Mouse (Mus musculus): ENCODE data around the gene Zcchc14. TPM values are rescaled to one million over a fixed set of nuclear protein-coding genes. Genes with fewer than 3 reads are reported as not detected.

Gene Zcchc14
- polyA plus RNA-seq, 1 experiment from 2014 or later, result 40.2 TPM

DNA sequence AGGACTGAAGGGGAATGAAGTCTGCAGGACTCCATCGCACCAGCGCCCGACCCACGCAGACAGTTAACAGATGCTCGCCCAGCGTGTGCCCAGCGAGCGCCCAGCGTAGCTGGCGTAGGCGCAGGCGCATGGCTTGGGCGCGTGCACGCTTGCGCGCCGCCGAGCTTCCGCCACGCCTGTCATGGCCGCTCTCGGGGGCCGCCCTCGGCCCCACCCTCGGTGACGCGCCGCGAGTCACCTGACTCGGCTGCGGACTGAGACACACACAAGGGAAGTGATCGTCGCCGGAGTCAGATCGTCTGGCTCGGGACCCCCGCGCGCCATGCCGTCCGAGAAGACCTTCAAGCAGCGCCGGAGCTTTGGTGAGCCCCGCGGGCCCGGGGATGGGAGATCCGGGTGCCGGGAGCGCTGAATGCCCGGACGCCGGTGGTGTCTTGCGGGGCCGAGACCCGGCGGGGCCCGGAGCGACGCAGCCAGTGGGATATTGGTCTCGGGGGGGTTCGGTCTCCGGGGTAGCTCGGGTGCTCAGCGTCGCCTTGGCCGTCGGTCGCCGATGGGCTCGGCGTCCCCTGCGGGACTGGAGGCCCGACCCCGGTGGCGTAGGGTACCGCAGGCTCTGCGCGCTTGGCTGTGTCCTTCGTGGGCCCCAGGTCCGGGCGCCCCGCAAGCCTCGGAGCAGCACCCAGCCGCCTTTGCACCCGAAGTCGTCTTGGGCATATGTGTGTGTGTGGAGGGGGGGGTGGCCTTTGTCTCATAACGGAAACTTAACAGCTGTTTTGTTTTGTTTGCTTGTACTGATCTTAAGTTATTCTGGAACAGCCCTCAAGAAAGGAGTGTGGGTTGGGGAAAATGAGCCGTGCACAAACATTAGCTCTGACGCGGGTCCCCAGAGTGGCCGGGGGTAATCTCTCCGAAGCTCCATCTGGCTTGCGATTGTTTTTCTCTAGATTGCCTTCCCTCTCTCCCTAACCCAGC lies 62.2 kb downstream of the Zcchc14 start, which contains the start of gene Map1lc3b:
Gene Map1lc3b, plus strand, starts transcription at position 159 of the 975 bp plus-strand sequence.
- H3K4me1 ChIP-seq (ENCODE audit: control insufficient read depth, insufficient read depth, low read length), result peaks cover 20% of the 10 kb centered on the region
- peaks cover 14% of the 10 kb centered on the region for H3K36me3 ChIP-seq (ENCODE audit: control insufficient read depth, insufficient read depth, low read length)
- ATAC-seq (ENCODE audit: low read depth), result peak; percentile 83
- peak within 1 kb of the TSS; percentile 88 for H3K9ac ChIP-seq (replicated peaks; ENCODE audit: low read depth, low read length)
- H3K27ac ChIP-seq (ENCODE audit: low read depth, low read length), result peak within 1 kb of the TSS; percentile 85
- WGBS, result under 1% methylated on average over 82 of the region's 94 CpGs
- no peaks in the 10 kb centered on the region for H3K9me3 ChIP-seq (ENCODE audit: control insufficient read depth, low read length)
- H3K4me2 ChIP-seq (ENCODE audit: low read depth, low read length), result peak within 1 kb of the TSS; percentile 91
- H3K27me3 ChIP-seq (ENCODE audit: control insufficient read depth, insufficient read depth, low read length), result no peaks in the 10 kb centered on the region
- peak within 1 kb of the TSS; percentile 84 for H3K4me3 ChIP-seq (ENCODE audit: low read depth, low read length)

DNA sequence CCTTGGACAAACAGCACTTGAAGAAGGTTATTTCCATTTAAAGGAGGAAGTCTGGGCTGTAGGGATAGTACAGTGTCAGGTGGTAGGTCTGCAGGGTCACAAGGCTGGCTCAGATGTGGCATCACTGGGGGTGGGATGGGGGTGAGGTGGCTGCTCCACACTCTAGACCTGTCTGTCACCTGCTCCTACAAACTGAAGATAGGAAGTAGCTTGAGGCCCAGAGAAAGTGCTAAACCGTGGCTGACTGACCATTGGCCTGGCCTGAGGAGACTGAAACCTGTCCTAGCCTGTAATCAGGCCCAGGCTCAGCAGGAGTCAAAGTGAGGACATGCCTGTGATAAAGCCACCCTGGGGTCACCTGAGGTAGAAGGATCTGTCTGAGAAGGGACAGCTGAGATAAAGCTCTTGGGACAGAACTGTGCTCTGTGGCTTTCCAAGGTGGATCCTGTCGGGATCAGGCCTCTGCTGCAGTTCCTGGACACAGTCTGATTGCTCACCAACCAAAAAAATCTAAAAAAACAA lies 63.4 kb downstream of the Zcchc14 start:
- peaks cover 20% of the 10 kb centered on the region for H3K4me1 ChIP-seq (ENCODE audit: control insufficient read depth, insufficient read depth, low read length)
- 41% methylated on average over 2 of the region's 2 CpGs for whole genome bisulfite sequencing
- H3K27ac ChIP-seq (ENCODE audit: low read depth, low read length), result peak overlapping the region; percentile 78
- H3K9ac ChIP-seq (replicated peaks; ENCODE audit: low read depth, low read length), result peak overlapping the region; percentile 88; the same call in 1 of the 2 replicates
- H3K4me2 ChIP-seq (ENCODE audit: low read depth, low read length), result no peak overlapping the region
- H3K27me3 ChIP-seq (ENCODE audit: control insufficient read depth, insufficient read depth, low read length), result no peaks in the 10 kb centered on the region
- no peaks in the 10 kb centered on the region for H3K9me3 ChIP-seq (ENCODE audit: control insufficient read depth, low read length)
- H3K36me3 ChIP-seq (ENCODE audit: control insufficient read depth, insufficient read depth, low read length), result peaks cover 7% of the 10 kb centered on the region
- H3K4me3 ChIP-seq (ENCODE audit: low read depth, low read length), result no peak overlapping the region
- ATAC-seq (ENCODE audit: low read depth), result no peak

DNA sequence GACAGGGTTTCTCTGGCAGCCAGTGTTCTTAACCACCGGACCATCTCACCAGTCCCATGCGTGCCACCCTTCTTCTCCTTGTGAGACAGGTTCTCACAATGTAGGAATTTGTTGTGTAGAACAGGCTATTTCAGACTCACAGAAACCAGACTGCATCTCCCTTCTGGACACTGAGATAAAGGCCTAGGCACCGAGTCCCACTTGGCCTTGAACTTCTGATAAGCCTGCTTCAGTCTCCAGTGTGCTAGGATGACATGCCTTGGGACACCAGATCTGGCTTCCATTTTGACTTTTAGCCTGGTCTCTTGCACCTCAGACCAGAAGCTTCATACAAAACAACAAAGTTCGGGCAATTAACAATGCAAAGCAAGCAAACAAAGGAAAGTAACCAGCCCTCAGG lies 64.0 kb downstream of the Zcchc14 start:
- no peak for ATAC-seq (ENCODE audit: low read depth)
- H3K36me3 ChIP-seq (ENCODE audit: control insufficient read depth, insufficient read depth, low read length), result peaks cover 4% of the 10 kb centered on the region; the same call in 1 of the 2 replicates
- H3K9ac ChIP-seq (replicated peaks; ENCODE audit: low read depth, low read length), result no peak overlapping the region
- H3K27ac ChIP-seq (ENCODE audit: low read depth, low read length), result no peak overlapping the region
- H3K9me3 ChIP-seq (ENCODE audit: control insufficient read depth, low read length), result no peaks in the 10 kb centered on the region
- H3K4me3 ChIP-seq (ENCODE audit: low read depth, low read length), result no peak overlapping the region
- no peak overlapping the region for H3K4me2 ChIP-seq (ENCODE audit: low read depth, low read length)
- 90% methylated on average over 4 of the region's 4 CpGs for WGBS
- H3K27me3 ChIP-seq (ENCODE audit: control insufficient read depth, insufficient read depth, low read length), result no peaks in the 10 kb centered on the region
- H3K4me1 ChIP-seq (ENCODE audit: control insufficient read depth, insufficient read depth, low read length), result peaks cover 20% of the 10 kb centered on the region

DNA sequence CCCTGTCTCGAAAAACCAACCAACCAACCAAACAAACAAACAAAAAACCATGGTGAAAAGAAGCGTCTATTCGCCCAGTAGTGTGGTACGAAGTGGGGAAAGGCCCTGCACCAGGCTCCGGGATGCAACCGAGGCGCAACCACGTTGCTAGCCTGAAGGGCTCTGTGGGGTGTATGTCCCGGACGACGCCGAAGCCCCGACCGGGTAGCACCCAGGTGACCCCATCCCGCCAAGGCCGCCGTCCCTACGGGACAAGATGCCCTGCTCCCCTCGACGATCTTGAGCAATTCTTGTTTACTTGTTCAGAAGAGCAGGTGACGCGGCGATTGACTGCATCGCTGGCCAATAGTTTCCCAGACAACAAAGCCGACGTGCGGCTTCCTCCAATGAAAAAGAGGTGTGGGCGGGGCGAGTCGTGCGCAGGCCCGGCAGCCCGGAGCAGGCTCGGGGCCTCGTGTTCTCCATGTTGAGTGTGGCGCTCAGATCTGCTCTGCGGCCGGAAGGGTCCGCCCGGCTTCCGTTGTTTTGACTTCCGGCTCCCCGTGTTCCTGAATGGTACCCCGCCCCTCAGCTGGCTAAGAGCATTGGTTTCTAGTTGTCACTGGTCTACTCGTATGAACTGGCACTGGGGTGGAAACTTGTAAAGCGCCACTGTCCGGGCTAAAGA lies 67.4 kb downstream of the Zcchc14 start:
- Histone ChIP-seq H3K4me3 (ENCODE audit: low read depth, low read length) (peak overlapping the region; percentile 57), H3K27me3 (ENCODE audit: control insufficient read depth, insufficient read depth, low read length) (no peaks in the 10 kb centered on the region), H3K9ac (replicated peaks; ENCODE audit: low read depth, low read length) (peak overlapping the region; percentile 56), H3K27ac (ENCODE audit: low read depth, low read length) (peak overlapping the region; percentile 44), H3K9me3 (ENCODE audit: control insufficient read depth, low read length) (no peaks in the 10 kb centered on the region), H3K4me1 (ENCODE audit: control insufficient read depth, insufficient read depth, low read length) (peaks cover 6% of the 10 kb centered on the region; the same call in 1 of the 2 replicates), H3K4me2 (ENCODE audit: low read depth, low read length) (peak overlapping the region; percentile 50), H3K36me3 (ENCODE audit: control insufficient read depth, insufficient read depth, low read length) (no peaks in the 10 kb centered on the region)
- peak; percentile 94 for ATAC-seq (ENCODE audit: low read depth)
- WGBS, result 1% methylated on average over 47 of the region's 47 CpGs

DNA sequence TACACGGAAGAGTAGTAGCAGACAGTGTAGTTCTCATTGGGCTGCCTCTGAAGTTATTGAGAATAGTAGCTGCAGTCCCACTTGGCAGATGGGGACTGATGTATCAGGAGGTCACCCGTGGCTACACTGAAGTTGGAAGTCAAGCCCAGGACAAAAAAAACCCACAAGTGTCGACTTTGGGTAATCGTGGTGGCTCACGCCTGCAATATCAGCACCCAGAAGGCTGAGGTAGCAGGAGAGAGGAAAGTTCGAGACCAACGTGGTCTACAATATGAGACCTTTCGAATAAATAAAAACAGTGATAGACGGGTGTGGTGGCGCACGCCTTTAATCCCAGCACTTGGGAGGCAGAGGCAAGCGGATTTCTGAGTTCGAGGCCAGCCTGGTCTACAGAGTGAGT lies 68.0 kb downstream of the Zcchc14 start:
- WGBS, result 49% methylated on average over 12 of the region's 13 CpGs
- no peak for ATAC-seq (ENCODE audit: low read depth)
- Histone ChIP-seq H3K9ac (replicated peaks; ENCODE audit: low read depth, low read length) (peak overlapping the region; percentile 56; the same call in 1 of the 2 replicates), H3K27me3 (ENCODE audit: control insufficient read depth, insufficient read depth, low read length) (no peaks in the 10 kb centered on the region), H3K4me3 (ENCODE audit: low read depth, low read length) (peak overlapping the region; percentile 57), H3K36me3 (ENCODE audit: control insufficient read depth, insufficient read depth, low read length) (no peaks in the 10 kb centered on the region), H3K4me1 (ENCODE audit: control insufficient read depth, insufficient read depth, low read length) (peaks cover 3% of the 10 kb centered on the region; the same call in 1 of the 2 replicates), H3K4me2 (ENCODE audit: low read depth, low read length) (peak overlapping the region; percentile 49), H3K9me3 (ENCODE audit: control insufficient read depth, low read length) (no peaks in the 10 kb centered on the region), H3K27ac (ENCODE audit: low read depth, low read length) (0 out of 2 replicates have a peak overlapping the region, but pooled peaks have one; percentile 44)

DNA sequence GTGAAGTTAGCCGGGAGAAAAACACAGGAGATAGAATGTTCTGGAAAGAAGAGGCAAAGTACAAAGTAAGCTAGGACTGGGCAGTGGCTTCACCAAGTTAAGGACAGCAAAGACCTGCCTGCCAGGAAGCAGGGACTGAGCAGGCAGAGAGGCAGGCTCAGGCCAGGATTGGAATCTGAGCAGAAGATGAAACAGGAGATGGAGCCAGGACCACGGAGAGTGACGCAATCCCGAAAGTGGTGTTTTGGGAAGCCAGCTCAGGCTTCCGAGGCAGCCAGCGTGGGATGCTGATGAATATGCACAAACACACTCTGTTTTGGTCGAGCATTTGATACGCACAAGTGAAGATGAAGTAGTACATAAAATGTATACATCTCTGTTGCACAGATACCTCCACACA lies 69.0 kb downstream of the Zcchc14 start:
- H3K9ac ChIP-seq (replicated peaks; ENCODE audit: low read depth, low read length), result no peak overlapping the region
- no peak overlapping the region for H3K4me2 ChIP-seq (ENCODE audit: low read depth, low read length)
- H3K4me1 ChIP-seq (ENCODE audit: control insufficient read depth, insufficient read depth, low read length), result no peaks in the 10 kb centered on the region
- H3K27ac ChIP-seq (ENCODE audit: low read depth, low read length), result no peak overlapping the region
- 62% methylated on average over 8 of the region's 8 CpGs for WGBS
- no peak for ATAC-seq (ENCODE audit: low read depth)
- no peaks in the 10 kb centered on the region for H3K9me3 ChIP-seq (ENCODE audit: control insufficient read depth, low read length)
- no peaks in the 10 kb centered on the region for H3K27me3 ChIP-seq (ENCODE audit: control insufficient read depth, insufficient read depth, low read length)
- H3K4me3 ChIP-seq (ENCODE audit: low read depth, low read length), result no peak overlapping the region
- H3K36me3 ChIP-seq (ENCODE audit: control insufficient read depth, insufficient read depth, low read length), result no peaks in the 10 kb centered on the region

DNA sequence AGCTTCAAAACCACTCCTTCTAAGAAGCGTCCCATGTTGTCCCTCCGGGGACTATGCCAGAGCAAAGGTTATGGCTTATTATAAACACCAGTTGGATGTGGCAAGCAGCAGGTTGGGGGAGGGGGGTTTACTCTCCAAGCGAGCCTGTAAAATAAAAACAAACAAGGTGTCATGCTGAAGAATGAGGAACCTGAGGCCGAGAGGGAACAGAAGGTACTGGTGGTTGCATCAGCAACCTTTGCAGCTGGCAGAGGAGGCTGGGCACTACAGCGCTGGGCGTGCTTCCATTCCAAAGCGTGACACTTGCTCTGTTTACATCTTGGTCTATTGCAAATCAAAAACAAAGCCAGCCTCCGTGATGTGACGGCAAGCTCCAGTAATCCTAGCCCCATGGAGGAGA lies 72.2 kb downstream of the Zcchc14 start:
- no peak overlapping the region for H3K4me3 ChIP-seq (ENCODE audit: low read depth, low read length)
- no peak overlapping the region for H3K27ac ChIP-seq (ENCODE audit: low read depth, low read length)
- no peaks in the 10 kb centered on the region for H3K27me3 ChIP-seq (ENCODE audit: control insufficient read depth, insufficient read depth, low read length)
- H3K9me3 ChIP-seq (ENCODE audit: control insufficient read depth, low read length), result no peaks in the 10 kb centered on the region
- WGBS, result 50% methylated on average over 9 of the region's 9 CpGs
- no peaks in the 10 kb centered on the region for H3K36me3 ChIP-seq (ENCODE audit: control insufficient read depth, insufficient read depth, low read length)
- peaks cover 19% of the 10 kb centered on the region for H3K4me1 ChIP-seq (ENCODE audit: control insufficient read depth, insufficient read depth, low read length)
- H3K9ac ChIP-seq (replicated peaks; ENCODE audit: low read depth, low read length), result no peak overlapping the region
- no peak for ATAC-seq (ENCODE audit: low read depth)
- H3K4me2 ChIP-seq (ENCODE audit: low read depth, low read length), result no peak overlapping the region

DNA sequence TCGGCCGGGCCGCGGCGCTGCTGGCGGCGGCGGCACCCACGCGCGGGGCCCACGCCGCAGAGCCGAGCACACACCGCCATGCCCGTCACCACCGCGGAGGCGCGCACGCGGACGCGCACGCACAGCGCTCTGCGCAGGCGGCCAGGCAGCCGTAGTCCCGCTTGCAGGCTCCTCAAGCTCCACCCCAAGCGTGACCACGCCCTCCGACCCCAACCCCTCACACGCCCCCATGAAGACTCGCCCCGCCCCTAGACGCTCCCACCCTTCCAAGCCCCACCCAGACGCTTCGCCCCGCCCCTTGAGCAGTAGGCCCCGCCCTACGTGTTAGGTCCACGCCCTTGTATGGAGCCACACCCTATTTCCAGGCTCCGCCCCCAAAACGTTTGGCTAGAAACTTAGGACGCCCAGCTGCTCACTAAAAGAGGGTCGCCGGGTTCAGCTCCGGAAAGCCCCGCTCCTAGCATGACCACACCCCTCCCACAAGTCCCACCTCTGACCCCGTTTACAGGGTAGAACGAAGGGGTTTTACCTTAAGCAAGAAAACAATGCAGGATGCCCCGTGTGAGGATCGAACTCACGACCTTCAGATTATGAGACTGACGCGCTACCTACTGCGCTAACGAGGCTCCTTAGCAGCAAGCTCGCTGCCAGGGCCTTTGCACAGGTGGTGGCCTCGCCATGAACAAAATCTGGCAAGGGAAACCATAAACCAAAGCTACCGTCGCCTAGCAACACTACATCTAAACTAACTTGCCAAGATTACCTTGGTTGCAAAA lies 73.8 kb downstream of the Zcchc14 start, which contains the start of gene Fbxo31:
Gene Fbxo31, minus strand, starts transcription at position 131 of the 776 bp plus-strand sequence.
- Histone ChIP-seq H3K9me3 (ENCODE audit: control insufficient read depth, low read length) (no peaks in the 10 kb centered on the region), H3K27ac (ENCODE audit: low read depth, low read length) (peak within 1 kb of the TSS; percentile 72), H3K27me3 (ENCODE audit: control insufficient read depth, insufficient read depth, low read length) (no peaks in the 10 kb centered on the region), H3K4me2 (ENCODE audit: low read depth, low read length) (peak within 1 kb of the TSS; percentile 91), H3K36me3 (ENCODE audit: control insufficient read depth, insufficient read depth, low read length) (no peaks in the 10 kb centered on the region), H3K4me1 (ENCODE audit: control insufficient read depth, insufficient read depth, low read length) (peaks cover 25% of the 10 kb centered on the region), H3K4me3 (ENCODE audit: low read depth, low read length) (peak within 1 kb of the TSS; percentile 88), H3K9ac (replicated peaks; ENCODE audit: low read depth, low read length) (peak within 1 kb of the TSS; percentile 87)
- under 1% methylated on average over 62 of the region's 63 CpGs for WGBS
- peak; percentile 94 for ATAC-seq (ENCODE audit: low read depth)

Measured in neural tube, embryonic 14.5 days (tissue).